Mouse (Mus musculus) bone marrow, adult 2 months (tissue): Measurements from ENCODE around the gene Gm20605.

Source experiments
- CTCF ChIP-seq: fragments of 200-500 bp; IDR thresholded peaks from 2 replicates; pipeline ENCODE4 v1.5.1; 2011; ENCODE audit warnings: low read length, control low read depth; ENCODE audit not compliant: control insufficient read depth, insufficient read depth
- POLR2A ChIP-seq: fragments of 200-500 bp; IDR thresholded peaks from 2 replicates; pipeline ENCODE4 v1.6.1; 2011; ENCODE audit warnings: low read depth, mild to moderate bottlenecking, control low read depth, low read length, borderline replicate concordance; ENCODE audit not compliant: control insufficient read depth

DNA sequence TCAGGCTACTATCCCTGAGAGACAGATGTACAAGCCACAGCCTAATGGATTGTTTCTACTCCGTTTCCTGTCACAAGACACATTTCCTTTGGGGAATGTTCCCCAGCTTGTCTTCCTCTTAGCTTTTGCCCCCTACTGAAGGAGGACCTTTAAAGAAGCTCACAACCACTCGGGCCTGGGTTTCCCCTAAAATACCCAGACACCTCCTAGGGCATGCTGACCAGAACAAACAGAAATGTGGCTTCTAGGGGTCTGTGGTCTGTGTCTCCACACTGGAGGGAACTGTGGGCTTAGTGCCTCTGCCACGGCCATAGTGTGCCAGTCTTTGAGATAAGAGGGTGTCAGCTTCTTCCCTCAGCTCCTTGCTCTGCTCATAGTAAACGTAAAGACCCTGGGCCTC, 2.6 kb downstream of the Gm20605 start:
- TF ChIP-seq POLR2A (no peak), CTCF (no peak)
